Mouse (Mus musculus) ES-E14 (cell line): ENCODE results near the gene Rbfox2. TPM values are rescaled to one million over a fixed set of nuclear protein-coding genes. Genes with fewer than 3 reads are reported as not detected.

Experiments used
- DNase-seq: peaks from one replicate; pipeline ENCODE4 v3.0.0-alpha.2; 2013; ENCODE audit warnings: low read depth, low spot score
- H3K27ac ChIP-seq: 2 replicates; pipeline ENCODE4 v1.5.1; 2012; ENCODE audit warnings: low read depth, mild to moderate bottlenecking, low read length, moderate library complexity, mixed read lengths; ENCODE audit not compliant: poor library complexity, insufficient read depth, severe bottlenecking
- H3K36me3 ChIP-seq: 2 replicates; pipeline ENCODE4 v1.6.1; 2012; ENCODE audit warnings: mild to moderate bottlenecking, low read length, moderate library complexity, mixed read lengths; ENCODE audit not compliant: control insufficient read depth, poor library complexity, insufficient read depth, severe bottlenecking
- H3K4me1 ChIP-seq, 2 experiments: fragments of 150-350 bp in 1 of 2; sonication (generic) in 1 of 2; 2 replicates each; pipeline ENCODE4 v1.6.1; 2012; ENCODE audit warnings: low read length in 2 of 2, mild to moderate bottlenecking in 1 of 2, mixed read lengths in 1 of 2; ENCODE audit not compliant: control insufficient read depth in 2 of 2, insufficient read depth in 2 of 2, poor library complexity in 1 of 2
- H3K4me3 ChIP-seq, 2 experiments: fragments of 150-350 bp in 1 of 2; sonication (generic) in 1 of 2; 2 replicates each; pipeline ENCODE4 v1.5.1; 2012; ENCODE audit warnings: low read length in 2 of 2, low read depth in 1 of 2, mild to moderate bottlenecking in 1 of 2, mixed read lengths in 1 of 2; ENCODE audit not compliant: insufficient read depth in 1 of 2, poor library complexity in 1 of 2, severe bottlenecking in 1 of 2
- H3K9ac ChIP-seq: 2 replicates; pipeline ENCODE4 v1.6.1; 2012; ENCODE audit warnings: low read depth, mild to moderate bottlenecking, low read length, mixed read lengths; ENCODE audit not compliant: poor library complexity, insufficient read depth, severe bottlenecking
- H3K9me3 ChIP-seq: fragments of 150-350 bp; sonication (generic); 2 replicates; pipeline ENCODE4 v1.6.1; 2012; ENCODE audit warnings: low read depth, mild to moderate bottlenecking, low read length; ENCODE audit not compliant: control insufficient read depth, insufficient read depth
- CHD2 ChIP-seq: IDR thresholded peaks from 2 replicates; pipeline ENCODE4 v1.6.1; 2014; ENCODE audit warnings: mild to moderate bottlenecking, low read depth, low read length, inconsistent platforms
- HCFC1 ChIP-seq: IDR thresholded peaks from 2 replicates; pipeline ENCODE4 v1.6.1; 2012; ENCODE audit warnings: low read length, inconsistent platforms, borderline replicate concordance; ENCODE audit not compliant: insufficient read depth
- MAFK ChIP-seq: IDR thresholded peaks from 2 replicates; pipeline ENCODE4 v1.6.1; 2014; ENCODE audit warnings: mild to moderate bottlenecking, low read depth, low read length, inconsistent platforms; ENCODE audit not compliant: insufficient read depth
- ZC3H11A ChIP-seq: IDR thresholded peaks from 2 replicates; pipeline ENCODE4 v1.6.1; 2012; ENCODE audit warnings: low read depth, mild to moderate bottlenecking, inconsistent platforms, low read length, borderline replicate concordance
- ZNF384 ChIP-seq: IDR thresholded peaks from 2 replicates; pipeline ENCODE4 v1.6.1; 2012; ENCODE audit warnings: low read depth, low read length, inconsistent platforms
- in situ Hi-C, 2 experiments: fragments of 600-800 bp; cut with MboI; formaldehyde crosslinking; loops; one replicate each; pipeline ENCODE4 v1.15.1; 2025; ENCODE audit warnings: low sequenced_read_pairs in 2 of 2, inconsistent platforms in 1 of 2; ENCODE audit not compliant: unreplicated experiment in 2 of 2
- total RNA-seq: library from RNA; depleted of rRNA; stranded (reverse); fragments of 300-350 nt; gene quantifications from 2 replicates; pipeline ENCODE4 v1.2.3, GENCODE M21; 2012

The Rbfox2 gene
- total RNA-seq, 1 experiment, result 56.4 TPM

DNA sequence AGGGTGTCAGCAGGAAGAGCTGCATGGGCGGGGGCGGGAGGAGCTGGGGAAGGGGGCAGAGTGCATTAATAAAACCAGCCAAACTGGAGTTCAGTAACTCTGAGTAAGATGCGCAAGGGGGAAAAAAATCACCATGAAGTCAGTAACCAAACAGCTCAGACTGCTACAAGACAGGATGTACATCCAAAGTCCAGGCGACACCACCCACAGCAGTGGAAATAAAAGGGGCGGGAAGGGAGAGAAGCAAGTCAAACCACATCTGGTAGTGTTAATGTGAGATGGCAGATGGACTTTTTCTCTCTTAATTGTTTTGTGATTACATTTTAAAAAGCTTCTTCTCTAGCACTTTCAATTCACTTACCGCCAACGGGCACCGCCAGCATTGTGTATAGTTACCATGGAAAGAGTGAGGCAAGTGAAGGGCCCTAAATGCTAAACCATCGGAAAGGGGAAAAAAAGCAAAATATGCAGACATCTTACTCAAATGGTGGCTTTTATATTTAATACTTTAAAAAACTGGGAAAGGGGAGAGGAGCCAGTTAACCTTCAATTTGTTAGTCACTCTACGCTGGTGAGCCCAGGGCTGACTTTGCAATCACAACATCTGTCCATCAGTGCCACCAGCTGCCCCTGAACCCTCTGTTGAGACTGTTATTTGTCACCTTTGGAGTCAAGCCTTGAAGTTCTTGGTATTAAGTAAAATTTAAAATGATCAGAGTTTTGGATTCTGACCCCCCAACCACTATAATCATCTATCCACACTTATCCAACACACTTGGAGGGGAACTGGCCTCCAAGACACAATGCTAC, 202.2 kb downstream of the Rbfox2 start:
- Histone ChIP-seq H3K4me3 (no peak overlapping the region), H3K27ac (peak overlapping the region; percentile 89), H3K9me3 (no peaks in the 10 kb centered on the region), H3K9ac (no peak overlapping the region), H3K4me1 (peaks cover 19 to 21% of the 10 kb centered on the region in 2 experiments), H3K36me3 (no peaks in the 10 kb centered on the region)
- TF ChIP-seq ZNF384 (no peak), MAFK (no peak), HCFC1 (no peak), ZC3H11A (no peak), CHD2 (no peak)
- in situ Hi-C loops, result no loop called here
- DNase-seq, result no peak

DNA sequence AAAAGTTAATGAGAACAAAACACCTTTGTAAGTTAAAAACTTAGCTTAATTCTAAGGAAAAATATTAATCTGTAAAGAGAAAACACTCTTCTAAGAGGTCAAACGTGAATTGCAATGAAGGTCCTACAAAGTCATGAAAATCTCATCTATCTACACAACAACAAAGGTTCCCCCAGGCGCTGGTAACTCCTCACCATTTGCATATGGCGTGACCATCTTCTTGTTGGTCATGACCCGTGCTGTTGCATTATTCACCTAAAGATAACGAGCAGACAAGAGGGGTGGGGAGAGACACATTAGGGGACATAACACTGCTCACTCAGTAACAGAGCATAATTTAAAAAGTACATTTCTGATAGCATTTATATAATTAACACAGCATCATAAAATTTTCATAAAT, 204.1 kb downstream of the Rbfox2 start:
- Histone ChIP-seq H3K4me3 (no peak overlapping the region), H3K4me1 (peaks cover 20 to 21% of the 10 kb centered on the region in 2 experiments), H3K9ac (no peak overlapping the region), H3K36me3 (peaks cover 8% of the 10 kb centered on the region; the same call in 1 of the 2 replicates), H3K9me3 (no peaks in the 10 kb centered on the region), H3K27ac (no peak overlapping the region; the same call in 1 of the 2 replicates)
- DNase-seq, result no peak
- TF ChIP-seq ZC3H11A (no peak), ZNF384 (no peak)
- in situ Hi-C loops, result no loop called here

DNA sequence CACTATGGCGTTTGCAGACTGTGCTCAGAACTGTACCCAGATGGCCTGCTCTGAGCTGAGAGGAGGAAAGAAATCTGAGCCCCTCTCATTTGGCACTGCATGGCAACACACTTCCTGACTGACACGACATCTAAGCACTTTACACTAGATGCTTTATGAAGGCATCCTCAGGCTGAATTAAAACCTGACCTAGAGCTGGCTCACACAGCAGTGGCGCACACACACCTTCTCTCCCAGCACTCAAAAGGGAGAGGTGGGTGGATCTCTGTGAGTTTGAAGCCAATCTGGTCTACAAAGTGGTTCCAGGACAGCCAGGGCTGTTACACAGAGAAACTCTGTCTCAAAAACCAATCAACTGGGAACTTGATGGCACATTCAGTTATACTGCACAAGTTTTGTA, 207.0 kb downstream of the Rbfox2 start:
- in situ Hi-C loops, result no loop called here
- Histone ChIP-seq H3K4me1 (peaks cover 19 to 20% of the 10 kb centered on the region in 2 experiments), H3K9ac (no peak overlapping the region), H3K36me3 (peaks cover 18% of the 10 kb centered on the region), H3K4me3 (no peak overlapping the region), H3K27ac (no peak overlapping the region), H3K9me3 (no peaks in the 10 kb centered on the region)
- TF ChIP-seq CHD2 (no peak), HCFC1 (no peak), ZNF384 (no peak), MAFK (no peak), ZC3H11A (no peak)
- no peak for DNase-seq

DNA sequence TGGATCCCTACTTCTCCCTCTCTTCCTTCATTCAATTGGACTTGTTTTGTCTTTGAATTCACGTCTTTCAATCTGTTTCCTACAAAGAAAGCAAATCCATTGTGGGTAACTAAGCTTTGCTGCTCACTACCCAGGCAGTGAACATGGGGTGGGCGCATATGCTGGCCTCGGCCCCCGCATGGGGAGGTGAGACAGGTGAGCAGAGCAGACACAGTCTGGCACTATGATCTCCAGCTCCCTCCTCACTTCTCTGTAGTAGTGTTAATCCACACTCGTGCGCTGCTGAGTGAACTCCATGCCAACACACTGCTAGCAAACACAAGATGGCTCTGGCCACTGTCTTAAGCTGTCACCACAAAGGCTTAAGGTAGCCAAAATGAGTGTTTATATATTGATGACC, 209.4 kb downstream of the Rbfox2 start:
- Histone ChIP-seq H3K9ac (no peak overlapping the region), H3K4me1 (peaks cover 7 to 14% of the 10 kb centered on the region in 2 experiments), H3K36me3 (peaks cover 22% of the 10 kb centered on the region), H3K4me3 (no peak overlapping the region), H3K9me3 (no peaks in the 10 kb centered on the region), H3K27ac (no peak overlapping the region)
- in situ Hi-C loops, result no loop called here
- no peak for DNase-seq
- TF ChIP-seq ZNF384, result no peak
- no peak for TF ChIP-seq MAFK
- no peak for TF ChIP-seq ZC3H11A
- TF ChIP-seq CHD2, result no peak
- TF ChIP-seq HCFC1, result no peak

DNA sequence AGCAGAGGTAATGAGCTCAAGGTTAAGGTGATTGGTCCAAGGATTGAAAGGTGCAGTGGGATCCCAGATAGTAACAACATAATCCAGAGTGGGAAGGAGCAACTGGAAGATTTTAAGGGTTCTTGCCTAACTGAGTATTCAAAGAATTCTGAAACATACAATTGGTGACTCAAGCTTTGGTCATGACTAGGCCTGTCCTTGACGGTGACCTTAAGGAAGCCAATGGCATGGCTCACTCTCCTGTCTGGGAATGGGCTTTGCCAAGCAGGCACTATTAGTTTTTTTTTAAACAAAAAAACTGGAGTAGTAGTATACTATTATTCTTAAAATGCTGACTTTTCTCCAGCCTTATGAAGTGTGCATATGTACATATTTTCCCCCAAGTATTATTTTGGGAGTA, 211.6 kb downstream of the Rbfox2 start:
- Histone ChIP-seq H3K4me3 (no peak overlapping the region), H3K4me1 (peaks cover 0 to 5% of the 10 kb centered on the region in 2 experiments; a peak in 2 of 4 replicates), H3K9me3 (no peaks in the 10 kb centered on the region), H3K36me3 (peaks cover 26% of the 10 kb centered on the region), H3K27ac (no peak overlapping the region), H3K9ac (no peak overlapping the region)
- no peak for DNase-seq
- TF ChIP-seq MAFK, result no peak
- no peak for TF ChIP-seq CHD2
- no peak for TF ChIP-seq HCFC1
- no peak for TF ChIP-seq ZNF384
- TF ChIP-seq ZC3H11A, result no peak
- in situ Hi-C loops, result no loop called here
